Mouse (Mus musculus): ENCODE data around the gene Ppfibp1. TPM values are rescaled to one million over a fixed set of nuclear protein-coding genes. Genes with fewer than 3 reads are reported as not detected.

The Ppfibp1 gene
- total and polyA plus RNA-seq, 3 experiments, result 1.1 to 8.6 (median 3.3) TPM

DNA sequence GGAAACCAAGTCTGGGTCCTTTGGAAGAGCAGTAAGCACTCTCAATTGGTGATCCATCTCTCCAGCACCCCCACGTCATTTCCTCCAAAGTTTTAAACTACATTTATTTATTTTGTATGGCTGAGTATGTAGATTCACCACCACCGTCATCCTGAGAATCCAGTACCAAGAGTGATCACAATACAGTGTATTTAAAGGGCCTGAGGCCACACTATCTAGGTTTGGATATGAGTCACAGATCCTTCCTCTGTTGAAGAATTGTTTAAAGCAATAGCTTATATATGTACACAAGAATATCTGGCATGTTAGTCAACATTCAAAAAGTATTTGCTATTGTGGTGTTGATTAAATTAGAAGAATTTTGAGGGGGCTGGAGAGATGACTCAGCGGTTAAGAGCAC is 40.0 kb upstream of the Ppfibp1 start:
- DNase-seq (ENCODE audit: low spot score) (no peak), ATAC-seq (ENCODE audit: extremely low read depth, insufficient number of reproducible peaks, low FRiP score, poor library complexity, severe bottlenecking) (no peak)
- H3K4me1 ChIP-seq (ENCODE audit: insufficient read depth, low read depth, low read length), result no peaks in the 10 kb centered on the region
- no peaks in the 10 kb centered on the region for H3K36me3 ChIP-seq (replicated peaks)
- peaks cover 2% of the 10 kb centered on the region; the same call in 1 of the 2 replicates for H3K27me3 ChIP-seq (ENCODE audit: insufficient read depth, low read length)
- no peak overlapping the region for H3K4me3 ChIP-seq (ENCODE audit: low read depth, low read length)
- no peaks in the 10 kb centered on the region for H3K9me3 ChIP-seq (replicated peaks)
- no peak for TF ChIP-seq GATA1 (IDR thresholded peaks at IDR 0.05; ENCODE audit: borderline replicate concordance, low read length)
- no peak for TF ChIP-seq CTCF (IDR thresholded peaks at IDR 0.05; ENCODE audit: low read depth, low read length)
- TF ChIP-seq GATA2 (IDR thresholded peaks at IDR 0.05; ENCODE audit: borderline replicate concordance, low read depth, low read length), result no peak
- no peak for TF ChIP-seq TAL1 (conservative IDR thresholded peaks at IDR 0.05; ENCODE audit: low read depth, low read length)
- no peak for TF ChIP-seq POLR2AphosphoS5 (IDR thresholded peaks at IDR 0.05; ENCODE audit: insufficient replicate concordance, low read depth, low read length)

DNA sequence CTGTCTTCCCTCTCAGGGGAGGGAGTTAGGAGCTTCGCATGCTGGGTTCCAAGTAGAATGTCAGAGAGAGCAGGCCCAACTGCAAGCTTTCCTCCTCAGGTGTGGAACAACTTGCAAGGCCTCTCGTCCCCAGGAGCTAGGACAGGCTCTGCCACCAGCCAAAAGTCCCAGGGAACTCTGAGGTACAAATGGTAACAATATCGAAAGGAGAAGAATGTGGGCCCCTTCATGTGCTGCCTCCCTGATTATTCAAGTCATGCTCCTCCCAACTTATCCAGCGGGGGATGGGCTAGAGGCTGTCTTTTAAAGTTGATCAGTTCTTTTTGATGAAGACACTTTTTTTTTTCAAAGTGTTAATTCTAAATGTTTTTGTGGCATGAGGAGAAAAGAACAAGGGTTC is 38.2 kb upstream of the Ppfibp1 start, which contains the start of gene Smco2:
Gene Smco2, plus strand, starts transcription at position 55 of the 400 bp plus-strand sequence.
- ATAC-seq (ENCODE audit: extremely low read depth, insufficient number of reproducible peaks, low FRiP score, poor library complexity, severe bottlenecking) (no peak), DNase-seq (ENCODE audit: low spot score) (no peak)
- no peaks in the 10 kb centered on the region for H3K9me3 ChIP-seq (replicated peaks)
- H3K36me3 ChIP-seq (replicated peaks), result no peaks in the 10 kb centered on the region
- H3K27me3 ChIP-seq (ENCODE audit: insufficient read depth, low read length), result no peaks in the 10 kb centered on the region
- no peak within 1 kb of the TSS for H3K4me3 ChIP-seq (ENCODE audit: low read depth, low read length)
- no peak for TF ChIP-seq TAL1 (conservative IDR thresholded peaks at IDR 0.05; ENCODE audit: low read depth, low read length)
- no peak for TF ChIP-seq POLR2AphosphoS5 (IDR thresholded peaks at IDR 0.05; ENCODE audit: insufficient replicate concordance, low read depth, low read length)
- no peak for TF ChIP-seq GATA1 (IDR thresholded peaks at IDR 0.05; ENCODE audit: borderline replicate concordance, low read length)
- no peak for TF ChIP-seq GATA2 (IDR thresholded peaks at IDR 0.05; ENCODE audit: borderline replicate concordance, low read depth, low read length)
- TF ChIP-seq CTCF (IDR thresholded peaks at IDR 0.05; ENCODE audit: low read depth, low read length), result no peak
- peaks cover 4% of the 10 kb centered on the region; the same call in 1 of the 2 replicates for H3K4me1 ChIP-seq (ENCODE audit: insufficient read depth, low read depth, low read length)

DNA sequence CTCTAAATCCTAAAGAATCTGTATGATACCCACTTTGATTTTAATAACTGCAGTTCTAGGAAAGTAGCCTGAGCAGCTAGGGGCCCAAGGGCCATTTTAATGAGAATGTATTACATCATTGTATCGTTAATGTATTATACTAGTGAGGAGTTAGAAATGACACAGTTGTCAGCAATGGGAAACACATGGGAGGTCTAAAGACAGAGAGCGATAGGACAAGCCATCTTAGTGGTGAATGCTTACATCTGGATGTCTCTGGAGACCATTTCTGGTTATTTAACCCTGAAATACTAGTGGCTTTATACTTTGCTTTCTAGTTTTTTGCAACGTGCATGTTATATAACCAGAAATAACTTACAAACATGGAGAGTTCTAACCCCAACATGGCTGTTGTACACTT is 36.4 kb upstream of the Ppfibp1 start:
- Histone ChIP-seq H3K27me3 (ENCODE audit: insufficient read depth, low read length) (no peaks in the 10 kb centered on the region), H3K9me3 (replicated peaks) (no peaks in the 10 kb centered on the region), H3K4me1 (ENCODE audit: insufficient read depth, low read depth, low read length) (peaks cover 7% of the 10 kb centered on the region; the same call in 1 of the 2 replicates), H3K4me3 (ENCODE audit: low read depth, low read length) (no peak overlapping the region), H3K36me3 (replicated peaks) (no peaks in the 10 kb centered on the region)
- ATAC-seq (ENCODE audit: extremely low read depth, insufficient number of reproducible peaks, low FRiP score, poor library complexity, severe bottlenecking), result no peak
- TF ChIP-seq GATA1 (IDR thresholded peaks at IDR 0.05; ENCODE audit: borderline replicate concordance, low read length) (no peak), CTCF (IDR thresholded peaks at IDR 0.05; ENCODE audit: low read depth, low read length) (no peak), TAL1 (conservative IDR thresholded peaks at IDR 0.05; ENCODE audit: low read depth, low read length) (no peak), POLR2AphosphoS5 (IDR thresholded peaks at IDR 0.05; ENCODE audit: insufficient replicate concordance, low read depth, low read length) (no peak), GATA2 (IDR thresholded peaks at IDR 0.05; ENCODE audit: borderline replicate concordance, low read depth, low read length) (no peak)
- DNase-seq (ENCODE audit: low spot score), result no peak

DNA sequence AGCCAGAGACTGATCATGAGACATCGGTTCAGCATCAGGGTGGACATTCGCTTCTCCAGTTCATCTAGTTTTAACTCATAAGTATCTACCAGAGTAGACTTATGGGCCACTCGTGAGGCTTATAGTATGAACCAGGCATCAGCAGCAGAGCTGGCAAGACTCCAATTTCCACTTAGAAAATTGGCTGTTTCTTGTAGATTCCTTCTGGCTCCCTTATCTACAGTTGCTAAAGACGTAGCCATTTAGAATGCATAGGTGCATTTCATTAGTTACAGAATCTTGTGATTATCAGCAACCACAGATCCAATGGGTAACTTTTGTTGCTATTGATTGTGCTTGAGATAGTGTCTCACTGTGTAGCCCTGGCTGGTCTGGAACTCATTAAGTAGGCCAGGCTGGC is 35.5 kb upstream of the Ppfibp1 start:
- no peak for ATAC-seq (ENCODE audit: extremely low read depth, insufficient number of reproducible peaks, low FRiP score, poor library complexity, severe bottlenecking)
- TF ChIP-seq GATA2 (IDR thresholded peaks at IDR 0.05; ENCODE audit: borderline replicate concordance, low read depth, low read length) (no peak), GATA1 (IDR thresholded peaks at IDR 0.05; ENCODE audit: borderline replicate concordance, low read length) (no peak), TAL1 (conservative IDR thresholded peaks at IDR 0.05; ENCODE audit: low read depth, low read length) (no peak)

DNA sequence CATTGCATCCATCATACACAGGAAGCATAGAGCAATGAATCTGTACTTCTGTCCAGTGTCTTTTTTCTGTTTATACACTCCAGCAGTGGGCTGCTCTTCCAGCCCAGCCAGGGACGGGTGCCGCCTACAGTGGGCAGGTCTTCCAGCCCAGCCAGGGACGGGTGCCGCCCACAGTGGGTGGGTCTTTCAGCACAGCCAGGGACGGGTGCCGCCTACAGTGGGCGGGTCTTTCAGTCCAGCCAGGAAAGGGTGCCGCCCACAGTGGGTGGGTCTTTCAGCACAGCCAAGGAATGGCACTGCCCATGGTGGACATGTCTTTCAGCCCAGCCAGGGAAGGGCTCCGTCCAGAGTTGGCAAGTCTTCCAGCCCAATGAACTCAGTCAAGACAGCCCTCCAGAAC is 33.1 kb upstream of the Ppfibp1 start:
- TF ChIP-seq POLR2AphosphoS5 (IDR thresholded peaks at IDR 0.05; ENCODE audit: insufficient replicate concordance, low read depth, low read length) (no peak), GATA1 (IDR thresholded peaks at IDR 0.05; ENCODE audit: borderline replicate concordance, low read length) (no peak), TAL1 (conservative IDR thresholded peaks at IDR 0.05; ENCODE audit: low read depth, low read length) (no peak), CTCF (IDR thresholded peaks at IDR 0.05; ENCODE audit: low read depth, low read length) (no peak)

More for the DNA sequence above, 35.5 kb upstream of the Ppfibp1 start:
- Histone ChIP-seq H3K27me3 (ENCODE audit: insufficient read depth, low read length) (no peaks in the 10 kb centered on the region), H3K36me3 (replicated peaks) (no peaks in the 10 kb centered on the region), H3K4me3 (ENCODE audit: low read depth, low read length) (no peak overlapping the region), H3K9me3 (replicated peaks) (no peaks in the 10 kb centered on the region), H3K4me1 (ENCODE audit: insufficient read depth, low read depth, low read length) (peaks cover 7% of the 10 kb centered on the region; the same call in 1 of the 2 replicates)
- no peak for DNase-seq (ENCODE audit: low spot score)

GRCm38 (mm10) chr6:146857386-146857785 is 30.9 kb upstream of the Ppfibp1 start:
- Histone ChIP-seq H3K4me3 (ENCODE audit: low read depth, low read length) (no peak overlapping the region), H3K4me1 (ENCODE audit: insufficient read depth, low read depth, low read length) (peaks cover 7% of the 10 kb centered on the region; the same call in 1 of the 2 replicates), H3K36me3 (replicated peaks) (no peaks in the 10 kb centered on the region), H3K27me3 (ENCODE audit: insufficient read depth, low read length) (0 out of 2 replicates have a peak, but pooled peaks cover 4% of the 10 kb centered on the region), H3K9me3 (replicated peaks) (no peaks in the 10 kb centered on the region)
- TF ChIP-seq TAL1 (conservative IDR thresholded peaks at IDR 0.05; ENCODE audit: low read depth, low read length) (no peak), CTCF (IDR thresholded peaks at IDR 0.05; ENCODE audit: low read depth, low read length) (no peak), POLR2AphosphoS5 (IDR thresholded peaks at IDR 0.05; ENCODE audit: insufficient replicate concordance, low read depth, low read length) (no peak), GATA2 (IDR thresholded peaks at IDR 0.05; ENCODE audit: borderline replicate concordance, low read depth, low read length) (no peak), GATA1 (IDR thresholded peaks at IDR 0.05; ENCODE audit: borderline replicate concordance, low read length) (no peak)
- ATAC-seq (ENCODE audit: extremely low read depth, insufficient number of reproducible peaks, low FRiP score, poor library complexity, severe bottlenecking) (no peak), DNase-seq (ENCODE audit: low spot score) (no peak)

More for the DNA sequence above, 33.1 kb upstream of the Ppfibp1 start:
- Histone ChIP-seq H3K4me1 (ENCODE audit: insufficient read depth, low read depth, low read length) (peaks cover 7% of the 10 kb centered on the region; the same call in 1 of the 2 replicates), H3K4me3 (ENCODE audit: low read depth, low read length) (no peak overlapping the region), H3K36me3 (replicated peaks) (no peaks in the 10 kb centered on the region), H3K27me3 (ENCODE audit: insufficient read depth, low read length) (no peaks in the 10 kb centered on the region), H3K9me3 (replicated peaks) (no peaks in the 10 kb centered on the region)
- peak; percentile 100 for ATAC-seq (ENCODE audit: extremely low read depth, insufficient number of reproducible peaks, low FRiP score, poor library complexity, severe bottlenecking)
- no peak for DNase-seq (ENCODE audit: low spot score)

All from G1E (cell line).